Mouse (Mus musculus): ENCODE results near the gene Sytl1. TPM values are rescaled to one million over a fixed set of nuclear protein-coding genes. Genes with fewer than 3 reads are reported as not detected.
A peak's percentile ranks its signal among the peaks of the same experiment; 100 is the strongest.

Gene Sytl1
- polyA plus RNA-seq, 1 experiment from 2014 or later = 1.5 TPM

GRCm38 (mm10) chr4:133240490-133240921 lies 22.4 kb downstream of the Sytl1 start, which contains the start of gene Map3k6:
Map3k6 (plus strand) TSS chr4:133240818.
- peak within 1 kb of the TSS; percentile 86 for H3K4me2 ChIP-seq (ENCODE audit: low read depth, low read length, severe bottlenecking)
- no peak within 1 kb of the TSS for H3K27ac ChIP-seq (ENCODE audit: low read depth, low read length)
- H3K9ac ChIP-seq (ENCODE audit: low read length) = peak within 1 kb of the TSS; percentile 55; the same call in 1 of the 2 replicates
- H3K4me1 ChIP-seq (replicated peaks; ENCODE audit: control insufficient read depth, insufficient read depth, low read length) = peaks cover 6% of the 10 kb centered on the region; the same call in 1 of the 2 replicates
- H3K9me3 ChIP-seq (ENCODE audit: control insufficient read depth, low read length) = no peaks in the 10 kb centered on the region
- no peaks in the 10 kb centered on the region for H3K36me3 ChIP-seq (ENCODE audit: control insufficient read depth, insufficient read depth, low read length)
- H3K27me3 ChIP-seq (ENCODE audit: control insufficient read depth, insufficient read depth, low read length) = peaks cover 28% of the 10 kb centered on the region
- 3% methylated on average over 16 of the region's 16 CpGs for WGBS
- H3K4me3 ChIP-seq (ENCODE audit: low read depth, low read length) = peak within 1 kb of the TSS; percentile 48
- ATAC-seq (replicated peaks; ENCODE audit: low FRiP score) (0 out of 2 replicates have a peak, but pooled peaks have one; percentile 11), DNase-seq (ENCODE audit: low spot score) (peak; percentile 66)

GRCm38 (mm10) chr4:133237911-133238310 lies 25.0 kb downstream of the Sytl1 start:
- Histone ChIP-seq H3K27me3 (ENCODE audit: control insufficient read depth, insufficient read depth, low read length) (peaks cover 25% of the 10 kb centered on the region), H3K36me3 (ENCODE audit: control insufficient read depth, insufficient read depth, low read length) (no peaks in the 10 kb centered on the region), H3K9ac (ENCODE audit: low read length) (no peak overlapping the region), H3K27ac (ENCODE audit: low read depth, low read length) (no peak overlapping the region), H3K4me2 (ENCODE audit: low read depth, low read length, severe bottlenecking) (no peak overlapping the region), H3K4me1 (replicated peaks; ENCODE audit: control insufficient read depth, insufficient read depth, low read length) (peaks cover 6% of the 10 kb centered on the region; the same call in 1 of the 2 replicates), H3K9me3 (ENCODE audit: control insufficient read depth, low read length) (no peaks in the 10 kb centered on the region), H3K4me3 (ENCODE audit: low read depth, low read length) (no peak overlapping the region)
- ATAC-seq (replicated peaks; ENCODE audit: low FRiP score) (no peak), DNase-seq (ENCODE audit: low spot score) (no peak)
- 86% methylated on average over 4 of the region's 4 CpGs for WGBS

- no peak overlapping the region for H3K4me2 ChIP-seq (ENCODE audit: low read depth, low read length, severe bottlenecking)
- no peak overlapping the region for H3K27ac ChIP-seq (ENCODE audit: low read depth, low read length)
- no peak overlapping the region for H3K4me3 ChIP-seq (ENCODE audit: low read depth, low read length)
- ATAC-seq (replicated peaks; ENCODE audit: low FRiP score) = no peak
- H3K4me1 ChIP-seq (replicated peaks; ENCODE audit: control insufficient read depth, insufficient read depth, low read length) = peaks cover 3% of the 10 kb centered on the region; the same call in 1 of the 2 replicates
- 79% methylated on average over 5 of the region's 5 CpGs for WGBS
- H3K36me3 ChIP-seq (ENCODE audit: control insufficient read depth, insufficient read depth, low read length) = no peaks in the 10 kb centered on the region
- DNase-seq (ENCODE audit: low spot score) = no peak
- H3K27me3 ChIP-seq (ENCODE audit: control insufficient read depth, insufficient read depth, low read length) = peaks cover 8% of the 10 kb centered on the region
- no peak overlapping the region for H3K9ac ChIP-seq (ENCODE audit: low read length)
- no peaks in the 10 kb centered on the region for H3K9me3 ChIP-seq (ENCODE audit: control insufficient read depth, low read length)
Observed at GRCm38 (mm10) chr4:133235415-133235814, 27.5 kb downstream of the Sytl1 start.

GRCm38 (mm10) chr4:133234771-133235170 lies 28.1 kb downstream of the Sytl1 start:
- ATAC-seq (replicated peaks; ENCODE audit: low FRiP score) = no peak
- no peaks in the 10 kb centered on the region for H3K9me3 ChIP-seq (ENCODE audit: control insufficient read depth, low read length)
- 69% methylated on average over 5 of the region's 5 CpGs for whole genome bisulfite sequencing

GRCm38 (mm10) chr4:133233285-133233976 lies 29.5 kb downstream of the Sytl1 start:
- 41% methylated on average over 10 of the region's 10 CpGs for WGBS
- no peak overlapping the region for H3K4me3 ChIP-seq (ENCODE audit: low read depth, low read length)
- no peak for DNase-seq (ENCODE audit: low spot score)
- H3K4me1 ChIP-seq (replicated peaks; ENCODE audit: control insufficient read depth, insufficient read depth, low read length) = no peaks in the 10 kb centered on the region
- ATAC-seq (replicated peaks; ENCODE audit: low FRiP score) = no peak
- H3K9me3 ChIP-seq (ENCODE audit: control insufficient read depth, low read length) = no peaks in the 10 kb centered on the region
- H3K9ac ChIP-seq (ENCODE audit: low read length) = no peak overlapping the region
- no peaks in the 10 kb centered on the region for H3K27me3 ChIP-seq (ENCODE audit: control insufficient read depth, insufficient read depth, low read length)
- no peak overlapping the region for H3K4me2 ChIP-seq (ENCODE audit: low read depth, low read length, severe bottlenecking)
- no peaks in the 10 kb centered on the region for H3K36me3 ChIP-seq (ENCODE audit: control insufficient read depth, insufficient read depth, low read length)
- no peak overlapping the region for H3K27ac ChIP-seq (ENCODE audit: low read depth, low read length)

More at GRCm38 (mm10) chr4:133234771-133235170, 28.1 kb downstream of the Sytl1 start:
- no peak overlapping the region for H3K9ac ChIP-seq (ENCODE audit: low read length)
- DNase-seq (ENCODE audit: low spot score) = no peak
- no peak overlapping the region for H3K4me3 ChIP-seq (ENCODE audit: low read depth, low read length)
- H3K27me3 ChIP-seq (ENCODE audit: control insufficient read depth, insufficient read depth, low read length) = peaks cover 2% of the 10 kb centered on the region; the same call in 1 of the 2 replicates
- H3K4me1 ChIP-seq (replicated peaks; ENCODE audit: control insufficient read depth, insufficient read depth, low read length) = no peaks in the 10 kb centered on the region
- no peak overlapping the region for H3K27ac ChIP-seq (ENCODE audit: low read depth, low read length)
- H3K36me3 ChIP-seq (ENCODE audit: control insufficient read depth, insufficient read depth, low read length) = no peaks in the 10 kb centered on the region
- H3K4me2 ChIP-seq (ENCODE audit: low read depth, low read length, severe bottlenecking) = no peak overlapping the region

- Histone ChIP-seq H3K9me3 (ENCODE audit: control insufficient read depth, low read length) (no peaks in the 10 kb centered on the region), H3K27ac (ENCODE audit: low read depth, low read length) (no peak overlapping the region), H3K36me3 (ENCODE audit: control insufficient read depth, insufficient read depth, low read length) (no peaks in the 10 kb centered on the region), H3K27me3 (ENCODE audit: control insufficient read depth, insufficient read depth, low read length) (no peaks in the 10 kb centered on the region), H3K4me3 (ENCODE audit: low read depth, low read length) (no peak overlapping the region), H3K9ac (ENCODE audit: low read length) (no peak overlapping the region), H3K4me1 (replicated peaks; ENCODE audit: control insufficient read depth, insufficient read depth, low read length) (no peaks in the 10 kb centered on the region), H3K4me2 (ENCODE audit: low read depth, low read length, severe bottlenecking) (no peak overlapping the region)
- 79% methylated on average over 8 of the region's 8 CpGs for WGBS
- DNase-seq (ENCODE audit: low spot score) (no peak), ATAC-seq (replicated peaks; ENCODE audit: low FRiP score) (no peak)
Observed at GRCm38 (mm10) chr4:133229582-133229981, 33.3 kb downstream of the Sytl1 start.

- H3K36me3 ChIP-seq (ENCODE audit: control insufficient read depth, insufficient read depth, low read length) = no peaks in the 10 kb centered on the region
- WGBS = 69% methylated on average over 8 of the region's 8 CpGs
- DNase-seq (ENCODE audit: low spot score) (no peak), ATAC-seq (replicated peaks; ENCODE audit: low FRiP score) (no peak)
- H3K4me1 ChIP-seq (replicated peaks; ENCODE audit: control insufficient read depth, insufficient read depth, low read length) = no peaks in the 10 kb centered on the region
- H3K9me3 ChIP-seq (ENCODE audit: control insufficient read depth, low read length) = no peaks in the 10 kb centered on the region
- H3K4me2 ChIP-seq (ENCODE audit: low read depth, low read length, severe bottlenecking) = no peak overlapping the region
- no peaks in the 10 kb centered on the region for H3K27me3 ChIP-seq (ENCODE audit: control insufficient read depth, insufficient read depth, low read length)
- no peak overlapping the region for H3K9ac ChIP-seq (ENCODE audit: low read length)
- H3K27ac ChIP-seq (ENCODE audit: low read depth, low read length) = no peak overlapping the region
- no peak overlapping the region for H3K4me3 ChIP-seq (ENCODE audit: low read depth, low read length)
Observed at GRCm38 (mm10) chr4:133227636-133228035, 35.3 kb downstream of the Sytl1 start.

- peaks cover under 1% of the 10 kb centered on the region; the same call in 1 of the 2 replicates for H3K4me1 ChIP-seq (replicated peaks; ENCODE audit: control insufficient read depth, insufficient read depth, low read length)
- H3K4me2 ChIP-seq (ENCODE audit: low read depth, low read length, severe bottlenecking) = no peak overlapping the region
- H3K27ac ChIP-seq (ENCODE audit: low read depth, low read length) = no peak overlapping the region
- no peaks in the 10 kb centered on the region for H3K36me3 ChIP-seq (ENCODE audit: control insufficient read depth, insufficient read depth, low read length)
- 0 out of 2 replicates have a peak, but pooled peaks cover under 1% of the 10 kb centered on the region for H3K27me3 ChIP-seq (ENCODE audit: control insufficient read depth, insufficient read depth, low read length)
- H3K4me3 ChIP-seq (ENCODE audit: low read depth, low read length) = no peak overlapping the region
- H3K9me3 ChIP-seq (ENCODE audit: control insufficient read depth, low read length) = no peaks in the 10 kb centered on the region
- no peak overlapping the region for H3K9ac ChIP-seq (ENCODE audit: low read length)
- DNase-seq (ENCODE audit: low spot score) (no peak), ATAC-seq (replicated peaks; ENCODE audit: low FRiP score) (no peak)
- WGBS = 76% methylated on average over 10 of the region's 10 CpGs
Observed at GRCm38 (mm10) chr4:133226073-133226472, 36.8 kb downstream of the Sytl1 start.
